Mouse (Mus musculus) kidney, embryonic 15.5 days (tissue): ENCODE measurements at regions not wholly inside any gene's neighbourhood (a gene's known extent, or its start where the extent isn't known, plus 50 kb on each side); places are given as distances from the start of the nearest gene placed in this dataset.
"Not testable (repeated sequence)": the region's sequence is repeated elsewhere in the genome, so short reads cannot be mapped to it uniquely, and the experiment has no call there.

ENCODE experiments used
- ATAC-seq: fragments of 200-750 bp; cut with Nextera tagmentation; replicated peaks from 2 replicates; pipeline ENCODE4 v1.8.0; 2017; ENCODE audit warnings: moderate TSS enrichment; ENCODE audit not compliant: low FRiP score
- H3K27ac ChIP-seq: fragments of 300-500 bp; sonication (generic); 2 replicates; pipeline ENCODE4 v1.5.1; 2015; ENCODE audit warnings: mild to moderate bottlenecking, inconsistent platforms
- H3K27me3 ChIP-seq: fragments of 300-500 bp; sonication (generic); 2 replicates; pipeline ENCODE4 v1.6.1; 2015; ENCODE audit warnings: inconsistent platforms
- H3K36me3 ChIP-seq: fragments of 300-500 bp; sonication (generic); 2 replicates; pipeline ENCODE4 v1.6.1; 2015; ENCODE audit warnings: inconsistent platforms
- H3K4me1 ChIP-seq: fragments of 300-500 bp; sonication (generic); 2 replicates; pipeline ENCODE4 v1.6.1; 2015; ENCODE audit warnings: inconsistent platforms
- H3K4me2 ChIP-seq: fragments of 300-500 bp; sonication (generic); 2 replicates; pipeline ENCODE4 v1.6.1; 2015; ENCODE audit warnings: moderate library complexity, mild to moderate bottlenecking, inconsistent platforms
- H3K4me3 ChIP-seq: fragments of 300-500 bp; sonication (generic); replicated peaks from 2 replicates; pipeline ENCODE4 v1.5.1; 2015; ENCODE audit warnings: mild to moderate bottlenecking, inconsistent platforms
- H3K9ac ChIP-seq: fragments of 300-500 bp; sonication (generic); 2 replicates; pipeline ENCODE4 v1.6.1; 2015; ENCODE audit warnings: mild to moderate bottlenecking, inconsistent platforms
- H3K9me3 ChIP-seq: fragments of 300-500 bp; sonication (generic); replicated peaks from 2 replicates; pipeline ENCODE4 v1.6.1; 2016; ENCODE audit warnings: inconsistent platforms
- WGBS: fragments of 180-500 bp; shearing (Covaris S2); methylation state at CpG from one replicate; pipeline ENCODE4 v1.1.7; 2015; ENCODE audit warnings: mixed read lengths; 5-methylcytosine and 5-hydroxymethylcytosine counted together

DNA sequence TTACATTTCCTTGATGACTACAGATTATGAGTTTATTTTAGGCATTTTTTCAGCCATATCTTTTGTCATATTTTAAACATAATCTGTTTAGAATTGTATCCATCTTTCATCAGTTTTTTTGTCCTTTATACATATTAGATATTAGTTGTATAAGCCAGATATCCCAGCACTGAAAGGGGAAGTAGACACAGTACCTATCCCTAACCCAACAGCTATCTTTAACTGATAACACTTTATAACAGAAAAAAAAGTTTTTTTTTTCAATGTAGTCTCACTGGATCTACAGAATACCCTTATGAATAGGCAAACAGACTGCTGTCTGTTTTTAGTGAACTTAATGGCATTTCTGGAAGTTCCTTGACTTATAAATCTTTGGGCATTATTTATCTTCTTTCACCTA lies 1152.1 kb upstream of the Fam98a start:
- Histone ChIP-seq H3K4me3 (no peak overlapping the region), H3K36me3 (no peaks in the 10 kb centered on the region), H3K27me3 (no peaks in the 10 kb centered on the region), H3K9ac (no peak overlapping the region), H3K9me3 (no peaks in the 10 kb centered on the region), H3K4me1 (no peaks in the 10 kb centered on the region), H3K4me2 (no peak overlapping the region), H3K27ac (no peak overlapping the region)
- no peak for ATAC-seq

DNA sequence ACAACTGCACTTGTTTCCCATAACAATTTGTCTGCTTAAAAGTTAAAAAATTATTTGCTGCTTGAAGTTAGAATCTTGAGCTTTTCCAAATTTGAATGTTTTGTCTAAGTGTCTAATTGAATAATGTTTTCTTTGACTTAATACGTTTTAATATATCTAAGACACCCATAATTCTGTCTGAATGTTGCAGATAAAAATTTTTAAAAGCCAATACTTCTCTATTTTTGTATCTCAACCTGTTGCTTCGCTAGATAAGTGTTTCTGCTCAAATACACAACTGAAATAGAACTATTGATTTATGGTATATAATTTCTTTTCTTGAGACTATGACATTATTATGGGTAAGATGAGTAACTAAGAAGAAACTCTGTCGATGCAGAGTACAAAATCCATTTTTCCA lies 1144.5 kb upstream of the Fam98a start:
- no peak for ATAC-seq
- H3K27ac ChIP-seq: no peak overlapping the region
- H3K4me3 ChIP-seq: no peak overlapping the region
- no peaks in the 10 kb centered on the region for H3K36me3 ChIP-seq
- no peaks in the 10 kb centered on the region for H3K27me3 ChIP-seq
- no peaks in the 10 kb centered on the region for H3K4me1 ChIP-seq
- no peak overlapping the region for H3K4me2 ChIP-seq
- 64% methylated on average over 3 of the region's 3 CpGs for WGBS
- no peak overlapping the region for H3K9ac ChIP-seq
- H3K9me3 ChIP-seq: no peaks in the 10 kb centered on the region

DNA sequence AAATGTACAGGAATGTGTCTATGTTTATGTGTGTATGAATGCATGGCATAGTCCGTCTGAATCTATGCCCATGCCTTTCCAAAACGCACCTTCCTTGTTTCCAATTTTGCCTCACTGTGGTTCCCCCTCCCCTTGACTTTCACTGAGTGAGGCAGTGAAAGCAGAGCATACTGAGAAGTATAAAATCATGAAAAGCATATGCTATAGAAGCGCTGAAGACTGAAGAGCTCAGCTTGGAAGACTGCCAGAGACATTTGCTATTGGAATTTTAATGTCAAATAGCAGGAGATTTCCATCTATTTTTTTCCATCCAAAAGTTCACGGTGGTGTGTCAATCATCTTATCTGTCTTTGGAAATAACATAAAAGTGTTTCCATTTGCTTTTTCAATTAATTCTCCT lies 1106.3 kb upstream of the Fam98a start:
- Histone ChIP-seq H3K36me3 (no peaks in the 10 kb centered on the region), H3K9ac (no peak overlapping the region), H3K4me2 (no peak overlapping the region), H3K27me3 (no peaks in the 10 kb centered on the region), H3K4me1 (no peaks in the 10 kb centered on the region), H3K9me3 (no peaks in the 10 kb centered on the region), H3K4me3 (no peak overlapping the region), H3K27ac (no peak overlapping the region)
- 66% methylated on average over 4 of the region's 4 CpGs for WGBS
- ATAC-seq: no peak

GRCm38 (mm10) chr17:76625976-76626375 lies 1074.2 kb upstream of the Fam98a start:
- Histone ChIP-seq H3K4me3 (no peak overlapping the region), H3K27me3 (no peaks in the 10 kb centered on the region), H3K4me2 (no peak overlapping the region), H3K9me3 (no peaks in the 10 kb centered on the region), H3K27ac (no peak overlapping the region), H3K9ac (no peak overlapping the region), H3K4me1 (no peaks in the 10 kb centered on the region), H3K36me3 (no peaks in the 10 kb centered on the region)
- ATAC-seq: no peak
- 81% methylated on average over 7 of the region's 7 CpGs for WGBS

- no peak overlapping the region for H3K27ac ChIP-seq
- H3K4me3 ChIP-seq: no peak overlapping the region
- no peaks in the 10 kb centered on the region for H3K4me1 ChIP-seq
- no peak for ATAC-seq
- no peaks in the 10 kb centered on the region for H3K9me3 ChIP-seq
- H3K4me2 ChIP-seq: no peak overlapping the region
- no peaks in the 10 kb centered on the region for H3K27me3 ChIP-seq
- WGBS: 71% methylated on average over 1 of the region's 1 CpGs
- H3K36me3 ChIP-seq: no peaks in the 10 kb centered on the region
- H3K9ac ChIP-seq: no peak overlapping the region
Measured at GRCm38 (mm10) chr17:76605237-76605636, 1053.5 kb upstream of the Fam98a start.

GRCm38 (mm10) chr17:76578323-76578722 lies 1026.6 kb upstream of the Fam98a start:
- Histone ChIP-seq H3K4me2 (no peak overlapping the region), H3K4me3 (no peak overlapping the region), H3K36me3 (no peaks in the 10 kb centered on the region), H3K9ac (no peak overlapping the region), H3K9me3 (no peaks in the 10 kb centered on the region), H3K27ac (no peak overlapping the region), H3K4me1 (no peaks in the 10 kb centered on the region), H3K27me3 (no peaks in the 10 kb centered on the region)
- ATAC-seq: peak; percentile 76

DNA sequence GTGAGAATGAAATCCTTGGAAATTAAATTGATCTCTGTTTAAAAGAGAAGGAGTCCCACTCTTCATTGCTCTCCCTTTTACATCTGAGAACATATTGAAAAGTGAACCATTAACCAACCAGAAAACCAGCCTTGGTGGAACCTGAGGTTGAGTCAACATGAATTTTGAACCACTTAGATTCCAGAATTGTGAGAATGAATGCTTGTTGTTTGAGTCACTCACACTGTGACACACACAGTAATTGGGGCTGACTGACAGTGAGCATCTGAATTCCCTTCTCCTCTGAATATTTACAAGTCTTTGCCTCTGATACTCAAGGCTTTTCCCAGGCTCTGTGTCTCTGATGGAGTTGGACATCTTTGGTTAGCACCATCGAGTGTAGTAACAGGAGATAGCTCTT lies 1008.0 kb upstream of the Fam98a start:
- Histone ChIP-seq H3K4me2 (no peak overlapping the region), H3K27ac (no peak overlapping the region), H3K4me1 (no peaks in the 10 kb centered on the region), H3K36me3 (no peaks in the 10 kb centered on the region), H3K4me3 (no peak overlapping the region), H3K27me3 (no peaks in the 10 kb centered on the region), H3K9ac (no peak overlapping the region), H3K9me3 (no peaks in the 10 kb centered on the region)
- no peak for ATAC-seq
- 77% methylated on average over 1 of the region's 1 CpGs for WGBS

DNA sequence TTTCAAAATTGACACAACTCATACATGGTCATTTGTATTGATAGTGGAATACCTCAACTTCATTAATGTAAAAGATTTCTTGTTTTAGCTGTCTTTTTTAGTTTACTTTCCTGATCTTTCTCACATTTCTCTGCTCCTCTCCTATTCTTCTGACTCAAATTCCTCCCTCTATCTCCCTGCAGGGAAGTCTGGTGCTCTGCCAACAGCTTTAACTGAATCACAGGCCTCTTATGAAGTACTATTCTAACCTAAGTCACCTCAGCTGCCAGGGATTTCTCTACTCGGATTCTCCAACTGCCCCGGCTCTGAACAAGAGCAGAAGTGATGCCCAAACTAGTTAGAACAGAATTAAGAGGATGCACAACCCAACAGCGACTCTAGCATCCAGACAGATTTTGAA lies 993.8 kb upstream of the Fam98a start:
- WGBS: 80% methylated on average over 3 of the region's 3 CpGs
- no peak for ATAC-seq
- no peaks in the 10 kb centered on the region for H3K9me3 ChIP-seq
- H3K4me1 ChIP-seq: no peaks in the 10 kb centered on the region
- no peak overlapping the region for H3K9ac ChIP-seq
- H3K4me3 ChIP-seq: no peak overlapping the region
- no peak overlapping the region for H3K27ac ChIP-seq
- H3K27me3 ChIP-seq: no peaks in the 10 kb centered on the region
- no peak overlapping the region for H3K4me2 ChIP-seq
- no peaks in the 10 kb centered on the region for H3K36me3 ChIP-seq

DNA sequence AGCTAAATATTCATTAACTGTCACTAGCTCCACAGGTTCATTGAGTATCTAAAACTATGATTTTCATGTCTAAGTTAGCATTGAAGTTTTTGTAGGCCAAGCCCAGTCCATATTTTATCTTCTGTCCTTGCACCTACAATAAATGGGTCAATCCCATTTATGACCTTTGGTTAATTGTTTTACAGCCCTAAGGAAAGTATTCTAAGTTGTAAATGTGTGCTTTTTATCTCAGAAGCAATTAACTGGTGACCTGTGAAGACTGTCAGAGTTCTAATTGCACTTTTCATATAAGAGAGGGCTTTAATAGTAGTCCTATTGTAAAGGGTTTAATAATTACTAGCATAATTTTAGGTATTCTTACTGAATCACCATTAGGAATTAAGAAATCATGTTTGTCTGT lies 984.0 kb upstream of the Fam98a start:
- no peak overlapping the region for H3K9ac ChIP-seq
- ATAC-seq: no peak
- no peaks in the 10 kb centered on the region for H3K4me1 ChIP-seq
- H3K9me3 ChIP-seq: no peaks in the 10 kb centered on the region
- H3K4me2 ChIP-seq: no peak overlapping the region
- H3K4me3 ChIP-seq: no peak overlapping the region
- no peaks in the 10 kb centered on the region for H3K27me3 ChIP-seq
- no peaks in the 10 kb centered on the region for H3K36me3 ChIP-seq
- no peak overlapping the region for H3K27ac ChIP-seq

- Histone ChIP-seq H3K27ac (no peak overlapping the region), H3K9me3 (no peaks in the 10 kb centered on the region), H3K4me1 (no peaks in the 10 kb centered on the region), H3K9ac (no peak overlapping the region), H3K27me3 (no peaks in the 10 kb centered on the region), H3K4me2 (no peak overlapping the region), H3K36me3 (no peaks in the 10 kb centered on the region), H3K4me3 (no peak overlapping the region)
- ATAC-seq: no peak
Measured at GRCm38 (mm10) chr17:76501732-76502131, 950.0 kb upstream of the Fam98a start.

- Histone ChIP-seq H3K9ac (no peak overlapping the region), H3K4me2 (no peak overlapping the region), H3K27ac (no peak overlapping the region), H3K36me3 (no peaks in the 10 kb centered on the region), H3K4me3 (no peak overlapping the region), H3K4me1 (no peaks in the 10 kb centered on the region), H3K9me3 (no peaks in the 10 kb centered on the region), H3K27me3 (no peaks in the 10 kb centered on the region)
- WGBS: 85% methylated on average over 4 of the region's 4 CpGs
- no peak for ATAC-seq
Measured at GRCm38 (mm10) chr17:76500446-76500845, 948.7 kb upstream of the Fam98a start.

DNA sequence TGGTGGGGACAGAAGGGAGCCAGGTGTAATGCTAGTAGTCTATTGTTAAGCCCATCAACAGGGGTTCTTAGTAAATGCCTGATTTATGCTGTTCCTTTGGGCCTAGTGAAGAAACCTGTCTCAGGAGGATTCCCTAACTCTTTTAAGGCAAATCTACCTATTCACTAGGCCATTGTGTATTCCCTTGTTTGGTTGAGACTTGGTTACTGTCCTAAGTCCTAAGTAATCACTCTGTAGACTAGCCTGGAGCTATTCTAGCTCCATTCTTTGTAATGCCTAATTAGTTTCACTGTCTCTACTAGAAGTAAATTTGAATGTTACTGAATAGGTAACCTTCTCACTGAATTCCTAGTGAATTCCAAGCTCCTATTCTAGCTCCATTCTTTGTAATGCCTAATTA lies 948.2 kb upstream of the Fam98a start:
- H3K9ac ChIP-seq, H3K27me3 ChIP-seq, H3K4me3 ChIP-seq, H3K27ac ChIP-seq, H3K9me3 ChIP-seq, H3K4me2 ChIP-seq, H3K4me1 ChIP-seq, H3K36me3 ChIP-seq, ATAC-seq: not testable (repeated sequence)

DNA sequence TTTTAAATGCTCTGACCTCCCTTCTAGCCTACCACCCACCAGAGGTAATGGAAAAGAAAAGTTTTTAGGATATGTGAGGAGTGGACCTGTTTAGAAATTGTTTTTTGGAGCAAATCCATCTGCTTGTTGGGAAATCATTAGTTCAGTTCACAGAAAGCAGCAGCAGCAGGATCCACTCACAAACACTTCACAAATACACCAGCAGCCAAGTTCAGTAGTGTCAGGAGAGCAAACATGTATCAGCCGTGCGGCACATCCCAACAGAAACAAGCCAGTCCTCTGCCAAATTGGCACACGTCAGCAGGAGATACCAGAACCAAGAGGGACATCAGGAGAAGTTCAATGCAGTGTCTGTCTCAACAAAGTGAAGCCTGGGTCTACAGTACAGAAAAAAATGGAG lies 935.6 kb upstream of the Fam98a start:
- H3K4me2 ChIP-seq: no peak overlapping the region
- no peaks in the 10 kb centered on the region for H3K4me1 ChIP-seq
- H3K27ac ChIP-seq: no peak overlapping the region
- no peaks in the 10 kb centered on the region for H3K9me3 ChIP-seq
- no peaks in the 10 kb centered on the region for H3K36me3 ChIP-seq
- no peak overlapping the region for H3K4me3 ChIP-seq
- H3K27me3 ChIP-seq: no peaks in the 10 kb centered on the region
- 88% methylated on average over 3 of the region's 3 CpGs for WGBS
- no peak overlapping the region for H3K9ac ChIP-seq
- ATAC-seq: no peak

GRCm38 (mm10) chr17:76484130-76484529 lies 932.4 kb upstream of the Fam98a start:
- Histone ChIP-seq H3K9ac (no peak overlapping the region), H3K27me3 (no peaks in the 10 kb centered on the region), H3K27ac (no peak overlapping the region), H3K4me2 (no peak overlapping the region), H3K4me3 (no peak overlapping the region), H3K4me1 (no peaks in the 10 kb centered on the region), H3K9me3 (no peaks in the 10 kb centered on the region), H3K36me3 (no peaks in the 10 kb centered on the region)
- ATAC-seq: no peak
- 47% methylated on average over 2 of the region's 2 CpGs for WGBS
